Mouse (Mus musculus): Measurements from ENCODE around the gene Fam178b. TPM values are rescaled to one million over a fixed set of nuclear protein-coding genes. Genes with fewer than 3 reads are reported as not detected.
A peak's percentile ranks its signal among the peaks of the same experiment; 100 is the strongest.

The Fam178b gene
- polyA plus RNA-seq, 1 experiment from 2014 or later: 3.0 TPM

DNA sequence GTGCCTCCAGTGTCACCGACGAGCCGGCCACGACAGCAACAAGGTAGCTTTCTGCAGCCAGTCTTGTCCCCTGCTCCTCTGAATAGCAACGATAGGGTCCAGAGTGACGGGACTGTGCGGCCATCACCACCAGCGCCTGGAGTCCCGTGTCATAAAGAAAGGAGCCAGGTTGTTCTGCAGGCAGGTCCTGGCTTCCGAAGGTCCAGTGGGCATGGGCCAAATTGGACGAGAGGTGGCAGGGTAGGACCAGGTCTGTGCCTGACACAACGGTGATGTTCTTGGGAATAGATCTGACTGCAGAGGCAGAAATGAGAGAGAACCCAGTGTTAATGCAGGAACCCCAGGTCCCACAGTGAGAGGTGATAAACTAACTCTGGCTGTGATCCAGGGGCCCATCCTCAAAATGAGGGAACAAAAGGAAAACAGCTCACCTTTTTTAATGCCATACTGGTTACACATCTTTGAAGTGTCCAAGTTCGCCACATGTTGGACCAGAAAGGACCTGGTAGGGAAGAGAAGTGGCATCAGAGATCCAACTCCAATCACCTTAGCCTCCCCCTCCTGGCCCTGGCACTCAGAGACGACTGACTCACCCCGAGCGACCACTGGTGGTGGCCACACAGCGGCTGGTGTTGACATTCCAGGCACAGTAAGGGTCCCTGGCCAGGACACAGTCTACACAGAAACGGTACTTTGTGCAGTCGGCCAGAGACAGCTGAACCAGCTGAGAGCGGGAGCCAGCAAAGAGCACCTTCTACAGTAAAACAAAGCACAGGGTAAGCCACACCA lies 132.7 kb downstream of the Fam178b start:
- Histone ChIP-seq H3K27ac (ENCODE audit: poor library complexity, severe bottlenecking) (no peak overlapping the region), H3K4me1 (replicated peaks) (peaks cover 54% of the 10 kb centered on the region), H3K27me3 (replicated peaks) (no peaks in the 10 kb centered on the region), H3K9me3 (replicated peaks) (no peaks in the 10 kb centered on the region), H3K36me3 (peaks cover 67% of the 10 kb centered on the region), H3K9ac (no peak overlapping the region), H3K4me2 (no peak overlapping the region), H3K4me3 (no peak overlapping the region)
- no peak for ATAC-seq (ENCODE audit: insufficient number of reproducible peaks, low FRiP score)
- WGBS: 78% methylated on average over 20 of the region's 20 CpGs

DNA sequence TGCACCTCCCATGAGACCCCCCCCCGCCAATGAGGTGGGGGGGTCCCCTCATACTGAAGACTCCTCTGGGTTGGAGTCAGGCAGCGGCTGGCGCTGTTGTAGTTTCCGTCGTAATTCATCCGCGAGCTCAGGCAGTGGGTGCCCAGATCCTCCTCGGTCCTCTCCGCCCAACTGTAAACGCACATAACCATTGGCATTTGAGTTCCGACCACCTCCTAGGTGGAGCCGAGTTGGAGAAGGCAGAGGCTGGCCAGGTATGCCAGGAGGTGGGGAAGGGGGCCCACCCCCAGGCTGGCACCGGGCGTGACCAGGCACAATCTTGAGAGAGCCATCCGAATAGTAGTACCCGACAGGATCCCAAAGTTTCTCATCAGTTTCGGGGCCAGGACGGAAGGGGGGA lies 133.5 kb downstream of the Fam178b start:
- WGBS: 85% methylated on average over 18 of the region's 18 CpGs
- no peak for ATAC-seq (ENCODE audit: insufficient number of reproducible peaks, low FRiP score)
- H3K4me2 ChIP-seq: no peak overlapping the region

DNA sequence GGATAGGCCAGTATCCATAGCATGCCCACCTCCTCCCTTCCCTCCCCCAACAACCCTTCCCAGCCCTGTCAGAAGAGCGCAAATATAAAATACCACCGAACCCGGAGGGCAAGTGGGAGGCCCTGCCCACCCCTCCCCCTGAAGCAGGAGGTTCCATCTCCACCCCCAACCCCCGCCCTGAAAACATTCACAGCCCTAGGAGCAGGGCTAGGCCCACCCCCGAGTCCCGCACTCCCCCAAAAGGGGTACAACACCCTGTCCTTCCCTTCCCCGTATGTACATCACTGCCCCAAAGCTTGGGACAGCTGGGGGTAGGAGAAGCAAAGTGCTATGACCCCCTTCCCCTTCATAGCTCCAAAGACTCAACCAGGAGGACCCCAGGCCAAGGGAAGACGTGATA lies 134.2 kb downstream of the Fam178b start:
- H3K4me2 ChIP-seq: no peak overlapping the region
- peaks cover 40% of the 10 kb centered on the region for H3K4me1 ChIP-seq (replicated peaks)
- no peak overlapping the region for H3K4me3 ChIP-seq
- H3K9ac ChIP-seq: no peak overlapping the region
- H3K27ac ChIP-seq (ENCODE audit: poor library complexity, severe bottlenecking): no peak overlapping the region
- no peak for ATAC-seq (ENCODE audit: insufficient number of reproducible peaks, low FRiP score)
- 64% methylated on average over 8 of the region's 8 CpGs for WGBS
- H3K27me3 ChIP-seq (replicated peaks): no peaks in the 10 kb centered on the region
- no peaks in the 10 kb centered on the region for H3K9me3 ChIP-seq (replicated peaks)
- H3K36me3 ChIP-seq: peaks cover 52% of the 10 kb centered on the region

More for the DNA sequence above, 133.5 kb downstream of the Fam178b start:
- H3K36me3 ChIP-seq: peaks cover 60% of the 10 kb centered on the region
- H3K9me3 ChIP-seq (replicated peaks): no peaks in the 10 kb centered on the region
- H3K4me1 ChIP-seq (replicated peaks): peaks cover 46% of the 10 kb centered on the region
- no peaks in the 10 kb centered on the region for H3K27me3 ChIP-seq (replicated peaks)
- no peak overlapping the region for H3K4me3 ChIP-seq
- no peak overlapping the region for H3K27ac ChIP-seq (ENCODE audit: poor library complexity, severe bottlenecking)
- H3K9ac ChIP-seq: no peak overlapping the region

DNA sequence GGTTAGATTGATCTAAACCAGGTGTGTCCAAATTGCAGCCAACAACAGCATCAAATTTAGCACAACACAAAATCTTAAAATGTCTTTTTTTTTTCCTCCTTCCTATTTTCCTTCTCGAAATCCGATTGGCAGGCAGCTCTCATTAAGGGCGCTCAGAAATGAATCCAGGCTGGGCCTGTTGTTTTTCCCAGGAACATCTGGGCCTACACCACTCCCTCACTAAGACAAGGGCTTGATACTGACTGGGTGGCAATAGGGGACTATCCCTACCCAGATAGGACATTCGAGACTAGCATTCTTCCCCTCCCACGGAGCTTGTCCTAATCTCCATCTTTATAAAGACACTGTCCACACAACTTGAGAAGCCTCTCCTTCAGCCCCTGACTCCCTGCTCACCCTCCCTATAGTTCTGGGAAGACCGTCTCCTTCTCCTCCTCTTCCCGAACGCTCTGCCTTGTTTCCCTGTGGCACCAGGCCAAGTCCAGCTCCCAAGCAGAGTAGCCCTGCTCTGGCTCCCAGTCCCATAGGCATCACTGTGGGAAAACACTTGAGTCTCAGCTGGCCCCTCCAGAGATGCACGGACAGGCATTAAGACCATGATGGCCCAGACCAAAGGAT lies 134.9 kb downstream of the Fam178b start:
- Histone ChIP-seq H3K9me3 (replicated peaks) (no peaks in the 10 kb centered on the region), H3K4me1 (replicated peaks) (peaks cover 40% of the 10 kb centered on the region), H3K27me3 (replicated peaks) (no peaks in the 10 kb centered on the region), H3K4me2 (no peak overlapping the region), H3K4me3 (no peak overlapping the region), H3K36me3 (peaks cover 46% of the 10 kb centered on the region), H3K27ac (ENCODE audit: poor library complexity, severe bottlenecking) (peak overlapping the region; percentile 25; the same call in 1 of the 2 replicates), H3K9ac (peak overlapping the region; percentile 25)
- ATAC-seq (ENCODE audit: insufficient number of reproducible peaks, low FRiP score): no peak
- WGBS: 41% methylated on average over 9 of the region's 9 CpGs

DNA sequence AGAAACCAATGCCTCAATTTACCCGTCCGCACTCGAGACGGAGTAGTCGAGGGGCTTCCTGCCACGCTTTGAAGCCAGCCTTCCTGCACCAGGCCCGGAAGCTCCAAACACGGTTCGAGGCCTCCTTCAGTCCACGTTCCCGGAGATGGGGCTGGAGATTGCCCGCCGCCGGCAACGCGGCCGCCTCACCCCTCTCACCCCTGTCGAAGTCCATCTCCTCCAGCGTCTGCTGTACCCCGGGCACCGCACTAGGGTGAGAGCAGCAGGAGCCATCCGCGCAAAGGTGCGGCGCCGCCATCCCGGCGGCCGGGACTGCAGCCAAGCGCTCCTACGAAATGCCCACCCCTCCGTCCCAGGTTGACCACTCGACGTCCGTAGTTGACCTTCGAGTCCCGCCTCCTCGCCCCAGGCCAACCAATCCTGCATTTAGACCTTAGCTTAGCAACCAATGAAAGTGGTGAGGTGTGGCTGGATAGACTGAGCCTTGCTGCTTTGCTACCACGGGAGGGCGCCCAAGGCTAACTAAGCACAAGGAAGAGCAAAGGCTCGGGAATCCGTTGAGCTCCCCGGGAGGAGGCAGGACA lies 136.0 kb downstream of the Fam178b start, which contains the start of gene Ankrd39:
Ankrd39 (minus strand) TSS at position 558 of the 584 bp plus-strand sequence.
- peaks cover 42% of the 10 kb centered on the region for H3K36me3 ChIP-seq
- H3K9me3 ChIP-seq (replicated peaks): no peaks in the 10 kb centered on the region
- H3K27me3 ChIP-seq (replicated peaks): no peaks in the 10 kb centered on the region
- H3K4me1 ChIP-seq (replicated peaks): peaks cover 45% of the 10 kb centered on the region
- peak within 1 kb of the TSS; percentile 78 for H3K9ac ChIP-seq
- H3K4me2 ChIP-seq: peak within 1 kb of the TSS; percentile 79
- ATAC-seq (ENCODE audit: insufficient number of reproducible peaks, low FRiP score): peak; percentile 97
- H3K27ac ChIP-seq (ENCODE audit: poor library complexity, severe bottlenecking): peak within 1 kb of the TSS; percentile 50; the same call in 1 of the 2 replicates
- WGBS: under 1% methylated on average over 43 of the region's 43 CpGs
- H3K4me3 ChIP-seq: peak within 1 kb of the TSS; percentile 73

DNA sequence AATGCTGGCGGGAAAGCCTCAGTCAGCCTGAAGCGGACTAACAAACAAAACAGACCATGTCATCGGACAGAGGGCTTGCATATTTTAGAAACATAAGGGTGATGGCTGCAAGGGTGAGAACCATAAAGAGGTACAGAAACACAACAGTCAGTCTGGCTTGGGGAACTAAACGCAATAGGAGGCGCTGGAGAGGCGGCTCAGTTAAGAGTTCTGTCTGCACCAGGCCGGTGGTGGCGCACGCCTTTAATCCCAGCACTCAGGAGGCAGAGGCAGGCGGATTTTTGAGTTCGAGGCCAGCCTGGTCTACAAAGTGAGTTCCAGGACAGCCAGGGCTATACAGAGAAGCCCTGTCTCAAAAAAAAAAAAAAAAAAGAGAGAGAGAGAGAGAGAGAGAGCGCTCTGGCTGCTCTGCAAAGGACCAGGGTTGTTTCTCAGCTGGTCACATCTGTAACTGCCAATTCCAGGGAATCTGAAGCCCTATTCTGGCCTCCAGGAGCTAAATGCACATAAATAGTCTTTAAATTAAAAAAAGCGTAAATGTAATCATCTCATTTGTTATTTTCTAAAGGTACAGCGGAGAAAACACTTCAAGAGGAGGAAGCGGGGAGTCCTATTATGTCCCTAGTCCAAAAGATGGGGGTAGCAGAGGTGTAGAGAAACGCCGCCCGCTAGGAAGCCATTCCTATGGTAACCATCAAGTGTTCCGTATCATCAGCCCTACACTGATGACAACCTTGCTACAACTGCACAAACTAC lies 137.0 kb downstream of the Fam178b start:
- ATAC-seq (ENCODE audit: insufficient number of reproducible peaks, low FRiP score): no peak
- Histone ChIP-seq H3K9ac (peak overlapping the region; percentile 78; the same call in 1 of the 2 replicates), H3K27me3 (replicated peaks) (no peaks in the 10 kb centered on the region), H3K4me2 (peak overlapping the region; percentile 79), H3K4me3 (peak overlapping the region; percentile 73), H3K9me3 (replicated peaks) (0 out of 2 replicates have a peak, but pooled peaks cover 3% of the 10 kb centered on the region), H3K36me3 (peaks cover 41% of the 10 kb centered on the region), H3K27ac (ENCODE audit: poor library complexity, severe bottlenecking) (no peak overlapping the region), H3K4me1 (replicated peaks) (peaks cover 49% of the 10 kb centered on the region)
- WGBS: 60% methylated on average over 19 of the region's 19 CpGs

DNA sequence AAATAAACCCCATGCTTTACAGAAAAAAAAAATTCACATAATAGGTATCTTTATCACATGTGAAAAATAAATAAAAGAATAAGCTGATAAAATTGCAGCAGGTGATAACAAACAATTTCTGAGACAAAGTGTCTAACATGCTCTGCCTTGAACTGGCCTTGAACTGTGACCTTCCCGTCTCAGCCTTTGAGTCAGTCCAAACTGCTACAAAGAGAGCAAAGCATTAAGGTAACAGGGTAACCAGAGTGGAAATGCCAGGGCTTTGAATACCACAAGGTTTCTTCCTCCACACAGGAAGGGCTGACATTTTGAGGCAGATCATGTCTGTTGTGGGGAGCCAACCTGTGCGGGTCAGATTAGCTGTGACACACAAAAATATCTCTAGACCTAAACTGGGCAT lies 137.6 kb downstream of the Fam178b start:
- 0 out of 2 replicates have a peak, but pooled peaks cover 3% of the 10 kb centered on the region for H3K9me3 ChIP-seq (replicated peaks)
- no peaks in the 10 kb centered on the region for H3K27me3 ChIP-seq (replicated peaks)
- no peak overlapping the region for H3K9ac ChIP-seq
- H3K4me1 ChIP-seq (replicated peaks): peaks cover 49% of the 10 kb centered on the region
- H3K4me3 ChIP-seq: no peak overlapping the region
- no peak for ATAC-seq (ENCODE audit: insufficient number of reproducible peaks, low FRiP score)
- WGBS: 57% methylated on average over 2 of the region's 2 CpGs
- H3K4me2 ChIP-seq: peak overlapping the region; percentile 79; the same call in 1 of the 2 replicates
- no peak overlapping the region for H3K27ac ChIP-seq (ENCODE audit: poor library complexity, severe bottlenecking)
- H3K36me3 ChIP-seq: peaks cover 41% of the 10 kb centered on the region

DNA sequence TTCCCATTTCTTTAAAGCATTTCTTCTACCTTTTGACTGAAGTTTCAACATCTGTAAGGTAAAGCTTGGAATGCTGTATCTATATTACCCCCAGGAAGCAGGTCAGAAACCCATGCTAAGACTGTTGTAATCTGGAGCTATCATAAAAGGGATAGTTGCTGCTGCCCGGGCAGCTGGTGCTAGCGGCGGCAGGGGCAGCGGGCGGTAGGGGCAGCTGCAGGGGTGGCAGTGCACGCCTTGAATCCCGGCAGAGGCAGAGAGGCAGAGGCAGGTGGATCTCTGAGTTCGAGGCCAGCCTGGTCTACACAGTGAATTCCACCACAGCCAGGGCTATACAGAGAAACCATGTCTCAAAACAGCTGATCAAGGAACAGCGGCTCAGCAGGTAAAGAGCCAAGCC lies 140.1 kb downstream of the Fam178b start:
- Histone ChIP-seq H3K36me3 (peaks cover 38% of the 10 kb centered on the region), H3K9ac (no peak overlapping the region), H3K4me1 (replicated peaks) (peaks cover 44% of the 10 kb centered on the region), H3K9me3 (replicated peaks) (0 out of 2 replicates have a peak, but pooled peaks cover 3% of the 10 kb centered on the region), H3K27me3 (replicated peaks) (no peaks in the 10 kb centered on the region), H3K4me3 (no peak overlapping the region), H3K27ac (ENCODE audit: poor library complexity, severe bottlenecking) (no peak overlapping the region), H3K4me2 (no peak overlapping the region)
- ATAC-seq (ENCODE audit: insufficient number of reproducible peaks, low FRiP score): no peak
- WGBS: 92% methylated on average over 9 of the region's 9 CpGs

DNA sequence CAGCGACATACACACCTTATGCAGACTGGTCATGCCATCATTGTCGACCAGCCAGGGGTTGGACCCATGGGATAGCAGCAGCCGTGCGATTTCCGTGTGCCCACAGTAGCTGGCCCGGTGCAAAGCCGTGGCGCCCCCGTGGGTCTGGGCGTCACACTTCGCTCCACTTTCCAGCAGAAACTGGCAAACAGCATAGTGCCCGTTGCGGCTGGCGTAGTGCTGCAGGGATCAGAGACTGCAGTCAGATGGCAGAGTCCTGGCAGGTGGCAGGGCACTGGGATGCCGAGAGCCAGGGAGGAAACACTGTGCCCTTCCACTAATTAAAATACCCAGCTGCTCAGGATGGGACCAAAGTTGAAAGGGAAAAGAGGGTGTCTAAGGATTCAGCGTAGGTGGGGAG lies 141.1 kb downstream of the Fam178b start:
- WGBS: 91% methylated on average over 16 of the region's 16 CpGs
- no peak for ATAC-seq (ENCODE audit: insufficient number of reproducible peaks, low FRiP score)
- H3K9ac ChIP-seq: no peak overlapping the region
- H3K36me3 ChIP-seq: peaks cover 43% of the 10 kb centered on the region
- H3K27me3 ChIP-seq (replicated peaks): no peaks in the 10 kb centered on the region
- peaks cover 38% of the 10 kb centered on the region for H3K4me1 ChIP-seq (replicated peaks)
- 0 out of 2 replicates have a peak, but pooled peaks cover 3% of the 10 kb centered on the region for H3K9me3 ChIP-seq (replicated peaks)
- H3K4me3 ChIP-seq: no peak overlapping the region
- no peak overlapping the region for H3K4me2 ChIP-seq
- H3K27ac ChIP-seq (ENCODE audit: poor library complexity, severe bottlenecking): no peak overlapping the region

DNA sequence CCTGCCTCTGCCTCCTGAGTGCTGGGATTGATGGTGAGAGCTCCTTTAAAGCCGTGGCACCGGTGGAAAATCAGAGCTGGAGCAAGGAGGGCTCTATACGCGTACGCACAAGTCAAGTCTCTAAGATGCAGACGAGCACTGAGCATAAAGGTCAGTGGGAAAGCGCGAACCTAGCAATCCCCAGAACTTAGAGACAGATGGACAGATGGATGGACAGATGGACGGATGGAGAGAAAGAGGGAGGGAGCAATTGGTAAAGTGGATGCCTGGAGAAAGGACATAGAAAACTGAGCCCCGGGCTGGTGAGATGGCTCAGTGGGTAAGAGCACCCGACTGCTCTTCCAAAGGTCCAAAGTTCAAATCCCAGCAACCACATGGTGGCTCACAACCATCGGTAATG lies 142.2 kb downstream of the Fam178b start:
- peaks cover 43% of the 10 kb centered on the region for H3K36me3 ChIP-seq
- H3K4me1 ChIP-seq (replicated peaks): peaks cover 37% of the 10 kb centered on the region
- whole genome bisulfite sequencing: 93% methylated on average over 12 of the region's 12 CpGs
- no peak overlapping the region for H3K4me2 ChIP-seq
- H3K27ac ChIP-seq (ENCODE audit: poor library complexity, severe bottlenecking): no peak overlapping the region
- H3K9me3 ChIP-seq (replicated peaks): 0 out of 2 replicates have a peak, but pooled peaks cover 3% of the 10 kb centered on the region
- ATAC-seq (ENCODE audit: insufficient number of reproducible peaks, low FRiP score): no peak
- H3K9ac ChIP-seq: no peak overlapping the region
- H3K27me3 ChIP-seq (replicated peaks): no peaks in the 10 kb centered on the region
- no peak overlapping the region for H3K4me3 ChIP-seq
